Mouse (Mus musculus) forebrain, embryonic 15.5 days (tissue): ENCODE data around the gene Inpp5e. TPM values are rescaled to one million over a fixed set of nuclear protein-coding genes. Genes with fewer than 3 reads are reported as not detected.
A peak's percentile ranks its signal among the peaks of the same experiment; 100 is the strongest.

Experiments used
- ATAC-seq: fragments of 200-750 bp; cut with Nextera tagmentation; replicated peaks from 2 replicates; pipeline ENCODE4 v1.8.0; 2017; ENCODE audit warnings: mild to moderate bottlenecking, moderate TSS enrichment, moderate library complexity
- H3K27ac ChIP-seq: fragments of 300-500 bp; sonication (generic); replicated peaks from 2 replicates; pipeline ENCODE4 v1.5.1; 2015; ENCODE audit warnings: mild to moderate bottlenecking, inconsistent platforms
- H3K27me3 ChIP-seq: fragments of 300-500 bp; sonication (generic); 2 replicates; pipeline ENCODE4 v1.6.1; 2015; ENCODE audit warnings: inconsistent platforms
- H3K36me3 ChIP-seq: fragments of 300-500 bp; sonication (generic); 2 replicates; pipeline ENCODE4 v1.6.1; 2015; ENCODE audit warnings: mild to moderate bottlenecking, inconsistent platforms
- H3K4me1 ChIP-seq: fragments of 300-500 bp; sonication (generic); 2 replicates; pipeline ENCODE4 v1.6.1; 2015; ENCODE audit warnings: inconsistent platforms
- H3K4me2 ChIP-seq: fragments of 300-500 bp; sonication (generic); replicated peaks from 2 replicates; pipeline ENCODE4 v1.6.1; 2015; ENCODE audit warnings: mild to moderate bottlenecking, inconsistent platforms
- H3K4me3 ChIP-seq: fragments of 300-500 bp; sonication (generic); 2 replicates; pipeline ENCODE4 v1.5.1; 2015; ENCODE audit warnings: mild to moderate bottlenecking, inconsistent platforms
- H3K9ac ChIP-seq: fragments of 300-500 bp; sonication (generic); replicated peaks from 2 replicates; pipeline ENCODE4 v1.6.1; 2015; ENCODE audit warnings: mild to moderate bottlenecking, inconsistent platforms
- H3K9me3 ChIP-seq: fragments of 300-500 bp; sonication (generic); 2 replicates; pipeline ENCODE4 v1.6.1; 2016; ENCODE audit warnings: inconsistent platforms
- WGBS: fragments of 180-500 bp; shearing (Covaris S2); methylation state at CpG from one replicate; pipeline ENCODE4 v1.1.7; 2015; ENCODE audit warnings: mixed read lengths; 5-methylcytosine and 5-hydroxymethylcytosine counted together
- polyA plus RNA-seq: library from polyadenylated mRNA; unstranded; fragments of >200 nt; fragmentation: Nextera tagmentation; extraction: Ambion mirVana; gene quantifications from 2 replicates; pipeline ENCODE4 v1.2.1, GENCODE M21; 2015

Gene Inpp5e
- polyA plus RNA-seq, 1 experiment from 2014 or later: 22.4 TPM

DNA sequence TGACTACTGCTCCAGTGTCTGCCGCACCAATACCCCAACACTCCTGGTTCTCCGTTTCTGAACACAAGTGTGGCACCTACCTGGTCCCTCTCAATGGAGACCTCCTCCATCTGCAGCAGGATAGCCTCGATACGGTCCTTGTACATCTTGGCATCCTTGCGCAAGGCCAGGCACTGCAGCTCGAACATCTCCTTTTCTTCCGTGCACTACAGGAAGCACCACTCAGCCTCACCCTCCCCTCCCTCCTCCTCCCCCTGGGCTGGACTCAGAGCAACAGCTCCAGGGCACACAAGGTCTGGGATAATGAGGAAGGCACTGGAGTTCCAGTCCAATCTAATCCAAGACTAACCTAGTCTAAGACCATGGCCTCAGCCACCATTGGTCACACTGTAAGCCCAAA, 52.3 kb downstream of the Inpp5e start:
- no peak overlapping the region for H3K9ac ChIP-seq
- ATAC-seq: no peak
- H3K4me3 ChIP-seq: no peak overlapping the region
- no peak overlapping the region for H3K27ac ChIP-seq
- WGBS: 69% methylated on average over 7 of the region's 7 CpGs
- H3K4me2 ChIP-seq: no peak overlapping the region
- no peaks in the 10 kb centered on the region for H3K27me3 ChIP-seq
- H3K9me3 ChIP-seq: no peaks in the 10 kb centered on the region
- peaks cover 12% of the 10 kb centered on the region for H3K4me1 ChIP-seq
- no peaks in the 10 kb centered on the region for H3K36me3 ChIP-seq

DNA sequence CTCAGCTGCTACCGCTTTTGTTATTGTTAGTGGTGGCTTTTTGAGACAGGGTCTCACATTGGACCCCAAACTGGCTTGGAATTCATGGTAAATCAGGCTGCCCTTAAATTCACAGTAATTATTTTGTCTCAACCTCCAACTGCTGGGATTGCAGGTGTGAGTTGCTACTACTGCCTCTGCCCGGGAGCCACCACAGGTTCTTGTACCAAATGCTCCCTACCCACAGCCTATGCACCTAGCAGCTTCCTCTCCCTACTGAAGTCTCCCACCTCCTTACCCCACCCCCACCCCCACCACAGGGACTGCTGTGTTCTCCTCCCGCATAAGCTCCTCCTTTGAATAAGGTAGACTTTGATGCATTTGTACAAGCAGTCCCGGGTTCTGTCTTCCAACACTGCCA, 52.8 kb downstream of the Inpp5e start:
- H3K4me3 ChIP-seq: no peak overlapping the region
- no peak overlapping the region for H3K4me2 ChIP-seq
- no peaks in the 10 kb centered on the region for H3K9me3 ChIP-seq
- peaks cover 13% of the 10 kb centered on the region for H3K4me1 ChIP-seq
- no peaks in the 10 kb centered on the region for H3K27me3 ChIP-seq
- no peak for ATAC-seq
- no peak overlapping the region for H3K27ac ChIP-seq
- no peak overlapping the region for H3K9ac ChIP-seq
- H3K36me3 ChIP-seq: no peaks in the 10 kb centered on the region
- WGBS: 87% methylated on average over 4 of the region's 4 CpGs

DNA sequence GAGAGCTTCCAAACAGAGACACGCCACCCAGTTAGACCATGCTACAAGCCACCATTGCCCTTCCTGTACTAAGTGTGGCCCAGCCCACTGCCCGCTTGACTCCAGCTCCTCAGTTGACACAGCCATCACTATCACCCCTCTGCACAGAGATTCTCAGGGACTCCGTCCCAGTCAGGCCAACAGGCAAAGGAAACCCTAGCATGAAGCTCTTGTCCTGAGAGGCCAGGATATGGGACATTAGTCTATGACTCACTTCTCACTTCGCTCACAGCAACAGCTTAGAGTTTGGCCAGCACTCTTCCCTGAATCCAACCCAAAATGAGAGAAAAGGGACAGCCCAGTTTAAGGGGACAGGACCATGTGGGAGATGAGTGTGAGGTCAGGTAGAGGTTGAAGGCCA, 54.6 kb downstream of the Inpp5e start:
- ATAC-seq: no peak
- Histone ChIP-seq H3K36me3 (peaks cover 4% of the 10 kb centered on the region; the same call in 1 of the 2 replicates), H3K4me1 (peaks cover 25% of the 10 kb centered on the region), H3K4me2 (no peak overlapping the region), H3K9ac (no peak overlapping the region), H3K9me3 (no peaks in the 10 kb centered on the region), H3K27ac (no peak overlapping the region), H3K4me3 (no peak overlapping the region), H3K27me3 (no peaks in the 10 kb centered on the region)
- 96% methylated on average over 4 of the region's 4 CpGs for WGBS

DNA sequence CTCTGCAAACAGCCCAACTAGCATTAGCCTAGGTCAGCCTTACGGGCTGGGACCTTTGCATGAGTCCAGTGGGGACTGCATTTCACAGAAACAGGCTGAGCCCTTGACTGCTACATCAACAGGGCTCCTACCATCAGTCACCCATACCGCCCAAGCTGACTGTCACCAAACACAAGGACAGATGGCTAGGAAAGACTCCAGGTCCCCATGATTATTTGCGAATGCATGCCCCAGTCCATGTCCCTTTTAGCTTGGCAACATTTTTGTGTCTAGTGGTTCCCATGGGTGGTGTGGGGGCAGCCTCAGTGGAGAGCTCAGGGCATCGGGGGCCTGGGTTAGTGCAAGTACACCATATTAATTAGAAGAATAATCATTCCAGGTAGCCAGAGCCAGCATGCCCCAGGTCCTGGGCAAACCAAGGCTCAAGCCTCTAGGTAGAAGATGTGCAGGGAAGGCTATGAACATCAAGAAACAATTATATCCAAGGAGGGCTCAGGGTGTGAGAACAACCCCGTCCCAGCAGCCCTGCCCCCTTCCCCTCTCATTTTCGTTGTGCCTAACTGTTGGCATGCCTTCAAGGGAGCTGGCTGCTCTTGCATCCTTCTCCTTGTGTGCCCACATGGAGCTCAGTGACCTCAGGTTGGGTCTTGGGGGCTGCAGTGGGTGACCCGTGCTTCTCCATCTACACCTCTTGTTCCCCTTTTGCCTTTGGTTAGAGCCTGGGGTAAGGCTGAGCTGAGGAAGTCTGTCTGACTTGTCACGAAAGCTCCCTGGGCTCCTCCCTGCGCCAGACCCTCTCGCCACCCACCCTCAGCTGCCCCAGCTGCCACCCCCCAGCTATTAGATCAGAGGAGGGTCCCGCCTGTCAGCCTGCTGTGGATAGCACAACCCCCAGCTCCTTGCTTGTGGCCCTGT, 55.7 kb downstream of the Inpp5e start:
- Histone ChIP-seq H3K4me1 (peaks cover 25% of the 10 kb centered on the region), H3K4me2 (peak overlapping the region; percentile 80), H3K27ac (no peak overlapping the region), H3K4me3 (peak overlapping the region; percentile 61), H3K36me3 (peaks cover 13% of the 10 kb centered on the region), H3K9ac (peak overlapping the region; percentile 96), H3K9me3 (no peaks in the 10 kb centered on the region), H3K27me3 (no peaks in the 10 kb centered on the region)
- 89% methylated on average over 11 of the region's 11 CpGs for WGBS
- no peak for ATAC-seq

DNA sequence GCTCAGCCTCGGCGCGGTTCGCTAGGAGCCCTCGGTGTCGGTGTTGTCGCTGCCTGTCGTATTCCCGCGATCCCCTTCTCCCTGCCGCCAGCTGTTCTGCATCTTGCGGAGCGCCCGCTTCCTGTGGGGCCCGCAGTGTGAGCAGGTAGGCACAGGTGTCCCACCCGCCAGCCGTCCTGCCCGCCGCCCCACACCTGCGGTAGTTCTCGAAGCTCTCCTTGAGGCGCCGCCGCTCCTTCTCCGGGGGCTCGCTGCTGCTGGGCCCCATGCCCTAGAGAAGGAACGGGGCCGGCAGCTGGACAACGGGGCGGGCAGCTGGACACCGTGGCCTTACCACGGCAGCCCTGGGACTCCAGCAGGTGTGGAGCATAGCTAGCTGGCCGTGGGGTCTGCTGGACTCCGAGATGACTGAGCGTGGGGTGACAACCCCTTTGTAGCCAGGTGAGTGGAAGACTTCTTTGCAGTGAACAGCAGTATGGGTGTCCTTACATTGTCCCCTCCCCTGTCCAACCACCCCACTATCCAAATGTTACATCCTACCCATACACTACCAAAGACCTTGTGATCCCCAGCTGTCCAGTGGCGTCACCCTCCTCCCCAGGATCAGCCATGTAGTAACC, 56.6 kb downstream of the Inpp5e start:
- Histone ChIP-seq H3K4me1 (peaks cover 25% of the 10 kb centered on the region), H3K27me3 (no peaks in the 10 kb centered on the region), H3K9me3 (no peaks in the 10 kb centered on the region), H3K27ac (peak overlapping the region; percentile 92), H3K4me2 (peak overlapping the region; percentile 80), H3K9ac (peak overlapping the region; percentile 96), H3K36me3 (peaks cover 23% of the 10 kb centered on the region), H3K4me3 (peak overlapping the region; percentile 61)
- WGBS: 2% methylated on average over 36 of the region's 36 CpGs
- ATAC-seq: peak; percentile 45

DNA sequence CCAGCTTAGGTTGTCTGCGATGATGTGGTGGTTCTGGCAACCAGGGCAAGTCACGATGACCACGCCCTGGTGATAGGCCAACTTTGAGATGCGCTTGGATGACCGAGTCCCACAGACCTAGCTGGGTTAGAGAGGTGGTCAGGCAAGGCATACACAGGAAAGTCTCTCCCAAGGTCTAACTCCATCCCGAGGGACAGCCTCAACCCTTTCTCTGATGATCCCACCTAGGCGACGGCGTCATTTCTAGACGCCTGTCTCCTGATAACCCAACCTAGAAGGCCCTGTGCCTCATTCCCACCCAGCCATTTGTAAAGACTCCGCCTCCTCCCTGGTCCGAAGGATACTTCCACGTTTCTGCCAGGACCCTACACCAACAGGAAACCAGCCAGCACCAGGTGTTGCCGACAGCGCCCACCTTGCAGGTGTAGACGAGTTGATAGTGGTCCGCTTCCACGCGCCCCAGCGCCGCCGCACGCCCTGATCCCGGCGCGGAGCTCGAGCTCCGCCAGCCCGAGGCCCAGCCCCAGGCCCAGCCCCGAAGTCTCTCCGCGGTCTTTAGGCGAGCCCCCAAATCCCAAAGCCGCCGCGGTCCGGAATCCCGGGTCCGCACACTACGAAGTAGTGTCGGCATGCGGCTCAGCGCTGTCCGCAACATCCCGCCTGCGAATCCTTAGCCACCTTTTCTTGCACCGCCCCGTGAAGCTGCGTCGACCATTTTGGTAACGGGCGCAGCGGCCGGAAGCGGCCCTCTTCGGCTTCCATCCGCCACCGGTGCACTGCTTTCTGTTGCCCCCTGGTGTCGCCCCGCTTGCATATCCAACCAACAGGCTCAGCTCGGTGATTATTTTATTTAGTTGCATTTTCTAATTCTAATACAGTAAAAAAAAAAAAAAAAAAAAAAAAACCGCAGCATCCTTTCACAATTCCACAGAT, 57.4 kb downstream of the Inpp5e start, which contains the start of gene Dnlz:
TSS of gene Dnlz (minus strand) at position 753 of the 933 bp plus-strand sequence.
- ATAC-seq: peak; percentile 84
- 2% methylated on average over 62 of the region's 62 CpGs for WGBS
- no peaks in the 10 kb centered on the region for H3K27me3 ChIP-seq
- peaks cover 30% of the 10 kb centered on the region for H3K36me3 ChIP-seq
- H3K4me2 ChIP-seq: peak within 1 kb of the TSS; percentile 80
- H3K9ac ChIP-seq: peak within 1 kb of the TSS; percentile 96
- no peaks in the 10 kb centered on the region for H3K9me3 ChIP-seq
- peaks cover 25% of the 10 kb centered on the region for H3K4me1 ChIP-seq
- H3K4me3 ChIP-seq: peak within 1 kb of the TSS; percentile 61
- peak within 1 kb of the TSS; percentile 92 for H3K27ac ChIP-seq

DNA sequence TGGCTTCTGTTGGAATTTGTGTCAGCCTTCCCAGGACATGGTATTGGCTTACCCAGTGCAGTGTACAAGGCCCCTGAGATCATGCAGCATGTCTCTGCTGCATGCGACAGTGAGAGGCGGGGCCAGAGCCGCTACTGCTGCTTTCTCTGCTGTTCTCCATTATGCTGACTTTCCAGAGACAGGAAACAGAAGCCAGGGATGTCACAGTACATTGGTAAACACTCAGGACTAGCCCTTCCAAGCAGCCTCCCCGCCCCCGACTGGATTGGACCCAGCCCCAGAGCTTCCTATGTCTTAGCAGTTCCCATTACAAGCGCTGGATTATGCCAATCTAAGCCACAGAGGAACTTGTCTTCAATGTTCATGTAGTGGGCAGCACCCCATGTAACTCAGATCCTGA, 60.8 kb downstream of the Inpp5e start:
- Histone ChIP-seq H3K36me3 (peaks cover 62% of the 10 kb centered on the region), H3K9me3 (no peaks in the 10 kb centered on the region), H3K27ac (no peak overlapping the region), H3K4me2 (no peak overlapping the region), H3K4me3 (no peak overlapping the region), H3K4me1 (peaks cover 22% of the 10 kb centered on the region), H3K27me3 (no peaks in the 10 kb centered on the region), H3K9ac (no peak overlapping the region)
- 80% methylated on average over 6 of the region's 6 CpGs for WGBS
- no peak for ATAC-seq

Other genes starting within 250 kb of the Inpp5e start
- gene Lhx3, start 200.9 kb downstream of the Inpp5e start, polyA plus RNA-seq: 0.10 TPM in 1 of 2 replicates, not detected in the other
- gene Qsox2, start 171.7 kb downstream of the Inpp5e start, polyA plus RNA-seq: 15.6 and 15.7 TPM in 2 replicates
- gene Ccdc187, start 114.6 kb downstream of the Inpp5e start, polyA plus RNA-seq: 0.18 and 0.24 TPM in 2 replicates
- 144 and 151 TPM in 2 replicates for gene Gpsm1, start 93.7 kb downstream of the Inpp5e start, polyA plus RNA-seq
- gene Dnlz, start 57.1 kb downstream of the Inpp5e start, polyA plus RNA-seq: 33.0 and 33.5 TPM in 2 replicates
- gene Card9, start 48.3 kb downstream of the Inpp5e start, polyA plus RNA-seq: 1.4 and 1.5 TPM in 2 replicates
- gene Snapc4, start 28.6 kb downstream of the Inpp5e start, polyA plus RNA-seq: 31.4 and 31.6 TPM in 2 replicates
- 191 and 194 TPM in 2 replicates for gene Entr1, start 19.9 kb downstream of the Inpp5e start, polyA plus RNA-seq
- gene Pmpca, start 19.9 kb downstream of the Inpp5e start, polyA plus RNA-seq: 90.2 and 98.3 TPM in 2 replicates
- 18.3 and 19.8 TPM in 2 replicates for gene Sec16a, start 36.0 kb upstream of the Inpp5e start, polyA plus RNA-seq
- 22.6 and 26.1 TPM in 2 replicates for gene Notch1, start 107.5 kb upstream of the Inpp5e start, polyA plus RNA-seq
- gene Egfl7, start 170.8 kb upstream of the Inpp5e start, polyA plus RNA-seq: 46.4 and 56.9 TPM in 2 replicates
- not detected in 2 replicates for gene Gm20532, start 177.4 kb upstream of the Inpp5e start, polyA plus RNA-seq
- 3.4 and 3.9 TPM in 2 replicates for gene Agpat2, start 195.2 kb upstream of the Inpp5e start, polyA plus RNA-seq
- gene Fam69b, start 219.3 kb upstream of the Inpp5e start, polyA plus RNA-seq: 111 and 121 TPM in 2 replicates